Mouse (Mus musculus) cerebellum, postnatal 14 days (tissue): ENCODE data around the gene Fat2.

Source experiments
- DNase-seq, 2 experiments: peaks; one replicate each; pipeline ENCODE4 v3.0.0; 2021; ENCODE audit warnings: mixed read lengths in 2 of 2

Gene Fat2

DNA sequence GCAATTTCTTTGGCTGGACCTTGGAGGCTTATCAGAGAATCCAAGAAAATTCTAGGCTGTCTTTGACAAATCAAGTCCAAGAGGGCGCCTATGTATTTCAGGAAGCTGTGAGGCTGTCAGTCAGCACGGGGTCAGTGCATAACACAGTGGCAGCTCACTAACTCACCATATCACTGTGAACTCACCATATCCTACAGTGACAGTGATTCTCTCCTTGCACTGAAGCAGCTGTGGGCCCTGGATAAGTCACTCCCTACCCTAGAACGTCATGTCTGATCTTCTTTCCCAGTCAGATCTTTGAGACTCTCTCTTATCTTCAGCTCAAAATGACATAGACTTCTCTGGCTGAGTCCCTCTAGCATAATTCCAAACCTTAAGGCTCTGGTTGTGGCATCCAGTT lies 96.9 kb downstream of the Fat2 start:
- no peak for DNase-seq

DNA sequence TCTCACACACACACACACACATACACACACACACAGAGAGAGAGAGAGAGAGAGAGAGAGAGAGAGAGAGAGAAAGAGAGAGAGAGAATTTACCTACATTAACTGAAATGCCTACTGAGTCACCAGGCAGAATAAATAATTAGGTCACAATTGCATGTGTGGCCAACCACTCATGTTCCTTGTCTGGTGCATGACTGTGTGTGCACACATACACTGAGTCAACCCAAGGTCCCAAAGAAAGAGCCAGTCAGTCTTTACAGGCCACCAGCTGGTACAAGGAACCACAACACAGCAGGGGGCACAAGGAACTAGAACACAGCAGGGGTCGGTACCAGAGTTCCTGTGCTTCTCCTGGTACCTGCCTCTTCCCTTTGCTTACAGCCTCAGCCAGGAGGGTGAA lies 99.5 kb downstream of the Fat2 start:
- DNase-seq, result peak in 1 of 2 experiments; percentile 24

- no peak for DNase-seq
Observed at GRCm38 (mm10) chr11:55234791-55235190, 101.6 kb downstream of the Fat2 start.

- peak; percentile 85 to 87 for DNase-seq
Observed at GRCm38 (mm10) chr11:55234288-55234687, 102.1 kb downstream of the Fat2 start.

DNA sequence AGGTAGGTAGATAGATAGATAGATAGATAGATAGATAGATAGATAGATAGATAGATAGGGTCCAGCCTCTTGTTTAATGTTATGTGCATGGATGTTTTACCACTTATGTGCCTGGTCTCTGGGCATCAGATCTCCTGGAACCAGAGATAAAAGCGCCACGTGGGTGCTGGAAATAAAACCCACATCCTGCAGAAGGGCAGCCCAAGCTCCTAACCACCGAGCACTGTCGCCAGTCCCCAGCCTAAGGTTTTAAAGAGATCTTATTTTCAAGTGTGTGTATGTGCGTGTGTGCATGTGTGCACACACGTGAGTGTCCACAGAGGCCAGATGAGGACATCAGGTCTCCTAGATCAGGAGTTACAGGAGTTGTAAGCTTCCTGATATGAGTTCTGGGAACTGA lies 105.3 kb downstream of the Fat2 start:
- no peak for DNase-seq

GRCm38 (mm10) chr11:55221306-55221705 lies 115.1 kb downstream of the Fat2 start:
- DNase-seq, result no peak

DNA sequence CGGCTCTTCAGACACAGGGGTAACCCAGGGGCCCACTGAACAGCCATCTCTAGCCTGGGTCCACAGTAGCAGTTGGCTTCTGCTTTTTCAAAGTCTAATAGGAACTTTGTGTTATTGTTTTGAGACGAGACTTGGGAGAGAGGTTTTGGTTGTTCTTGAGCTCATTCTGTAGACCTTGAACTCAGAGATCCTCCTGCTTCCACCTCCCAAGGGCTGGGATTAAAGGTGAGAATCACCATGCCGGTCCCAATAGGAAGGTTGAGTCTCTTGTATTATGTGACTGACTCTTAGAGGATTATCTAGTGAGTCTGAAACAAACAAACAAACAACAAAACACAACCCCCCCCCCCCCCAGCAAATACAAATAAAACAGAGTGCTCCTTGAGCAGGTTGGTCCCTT lies 117.9 kb downstream of the Fat2 start:
- no peak for DNase-seq

- no peak for DNase-seq
Observed at GRCm38 (mm10) chr11:55217880-55218279, 118.5 kb downstream of the Fat2 start.

- no peak for DNase-seq
Observed at GRCm38 (mm10) chr11:55217418-55217817, 118.9 kb downstream of the Fat2 start.

GRCm38 (mm10) chr11:55216830-55217229 lies 119.5 kb downstream of the Fat2 start:
- DNase-seq, result no peak

- DNase-seq, result no peak
Observed at GRCm38 (mm10) chr11:55216061-55216460, 120.3 kb downstream of the Fat2 start.

GRCm38 (mm10) chr11:55214978-55215377 lies 121.4 kb downstream of the Fat2 start:
- DNase-seq, result no peak

GRCm38 (mm10) chr11:55214161-55214560 lies 122.2 kb downstream of the Fat2 start:
- DNase-seq, result no peak

DNA sequence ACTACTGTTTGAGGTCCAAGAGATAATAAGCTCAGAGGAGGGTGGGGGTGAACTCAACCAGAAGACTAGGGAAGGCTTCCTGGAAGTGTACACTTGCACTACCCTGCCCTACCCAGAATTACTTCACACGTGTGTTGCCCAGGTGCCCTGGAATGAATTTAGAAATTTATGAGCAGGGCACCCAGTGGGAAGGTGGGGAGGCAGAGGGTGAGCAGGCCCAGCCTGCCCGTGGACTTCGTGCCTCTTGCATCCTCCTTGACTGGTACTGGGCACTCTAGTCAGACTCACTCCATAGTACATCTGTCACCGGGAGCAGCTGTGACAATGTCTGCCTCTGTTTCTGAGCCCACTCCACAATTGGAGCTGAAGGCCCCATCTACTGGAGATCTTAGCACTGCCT lies 122.8 kb downstream of the Fat2 start:
- DNase-seq, result no peak

DNA sequence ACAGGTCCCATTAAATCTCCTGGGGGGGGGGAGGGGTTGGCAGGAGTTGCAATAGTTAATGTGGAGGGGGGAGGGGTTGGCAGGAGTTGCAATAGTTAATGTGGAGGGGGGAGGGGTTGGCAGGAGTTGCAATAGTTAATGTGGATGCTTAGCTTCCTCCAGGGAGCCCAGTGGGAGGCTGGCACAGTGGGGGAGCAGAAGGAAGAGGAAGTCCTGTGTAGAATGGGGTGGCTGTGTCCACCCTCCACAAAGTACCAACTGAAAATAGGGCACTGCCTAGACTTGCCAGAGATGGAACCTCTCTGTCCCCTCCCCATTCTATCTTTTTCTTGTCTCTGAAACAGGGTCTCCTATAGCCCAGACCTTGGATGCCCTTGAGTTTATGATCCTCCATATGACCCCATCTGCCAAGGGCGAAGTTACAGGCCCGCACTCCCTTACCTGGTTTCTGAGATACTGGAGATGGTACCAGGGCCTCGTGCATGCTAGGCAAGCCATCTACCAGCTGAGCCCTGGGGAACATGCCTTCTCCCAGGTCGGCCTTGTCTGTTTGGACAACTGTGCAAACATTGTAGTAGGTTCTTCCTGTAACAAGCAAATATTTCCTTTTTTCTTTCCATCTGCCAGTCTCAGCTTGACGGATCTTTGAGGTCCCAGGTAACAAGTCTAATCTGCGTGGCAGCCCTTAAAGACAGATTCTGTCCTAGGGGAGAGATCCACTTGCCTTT lies 126.6 kb downstream of the Fat2 start:
- DNase-seq, result peak in 1 of 2 experiments; percentile 23

DNA sequence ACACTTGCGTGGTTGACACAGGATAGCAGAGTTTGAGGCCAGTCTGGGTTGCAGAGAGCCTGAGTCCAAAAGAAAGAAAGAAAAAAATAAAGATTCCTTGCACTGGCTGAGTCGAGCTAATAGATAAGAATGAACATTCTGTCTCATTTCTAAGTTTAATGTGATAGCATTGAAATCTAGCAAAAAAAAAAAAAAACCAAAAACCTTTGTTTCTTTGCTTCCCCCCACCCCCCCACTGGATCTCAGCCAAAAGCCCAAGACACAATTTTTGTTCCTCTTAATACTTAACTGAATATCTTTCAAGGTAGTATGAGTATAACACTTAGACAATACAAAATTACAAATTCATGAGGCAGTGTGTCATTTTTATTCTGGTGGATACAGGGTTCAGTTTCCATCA lies 127.3 kb downstream of the Fat2 start:
- no peak for DNase-seq

DNA sequence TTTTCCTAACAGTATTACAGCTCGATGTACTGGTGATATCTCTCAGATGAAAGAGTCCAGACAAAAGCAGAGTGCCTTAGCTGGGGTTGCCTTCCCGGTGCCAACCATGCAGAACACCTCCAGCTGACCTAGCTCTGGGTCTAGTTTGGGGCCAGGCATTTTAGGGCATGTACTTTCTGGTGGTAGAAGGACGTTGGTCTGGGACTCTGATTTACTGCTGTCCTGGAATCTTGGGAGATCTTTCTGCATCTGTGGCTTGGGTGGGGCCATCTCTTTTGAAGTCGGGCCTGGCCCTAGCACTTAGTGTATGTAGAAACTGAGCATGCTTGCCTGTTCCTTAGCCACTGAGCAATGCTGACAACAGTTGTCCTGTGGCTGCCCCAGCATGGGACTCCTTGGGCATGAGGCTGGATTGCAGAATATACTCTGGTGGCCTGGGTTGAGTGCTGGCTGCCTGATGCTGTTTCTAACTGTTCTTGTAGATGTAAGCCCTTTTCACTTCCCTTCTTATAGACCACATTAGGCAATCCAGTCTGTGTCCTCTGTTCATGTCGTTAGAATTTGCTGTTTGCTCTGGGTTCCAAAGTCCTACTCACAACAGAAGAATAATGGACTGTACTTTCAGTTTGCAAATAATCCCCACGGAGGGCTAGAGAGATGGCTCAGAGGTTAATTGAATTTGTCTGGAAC lies 128.2 kb downstream of the Fat2 start:
- DNase-seq, result no peak

DNA sequence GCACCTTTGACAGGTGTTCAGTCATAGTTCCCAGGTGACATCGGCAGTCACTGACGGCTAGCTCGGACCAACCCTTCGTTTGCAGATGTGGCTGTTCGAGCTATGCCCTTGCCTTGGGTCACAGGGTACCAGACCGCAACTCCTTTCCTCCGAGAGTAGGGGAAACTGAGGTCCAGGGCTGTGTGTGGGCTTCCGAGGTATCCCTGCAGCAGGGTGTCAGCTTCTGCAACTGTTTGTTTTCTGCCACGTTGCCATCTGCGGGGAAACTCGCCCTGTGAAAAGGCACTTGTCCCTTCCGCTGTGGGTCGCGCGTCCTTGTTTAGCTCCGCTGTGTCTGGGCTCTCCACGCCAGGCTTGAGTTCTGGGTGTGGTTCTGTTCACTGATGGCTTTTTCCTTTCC lies 131.8 kb downstream of the Fat2 start:
- DNase-seq, result peak; percentile 54 to 59

- peak; percentile 99 to 100 for DNase-seq
Observed at GRCm38 (mm10) chr11:55204159-55204596, 132.2 kb downstream of the Fat2 start, which contains the start of gene Slc36a1. TSS of gene Slc36a1 (plus strand) at chr11:55204350.
